Mouse (Mus musculus): Measurements from ENCODE around the gene Pde4a. TPM values are rescaled to one million over a fixed set of nuclear protein-coding genes. Genes with fewer than 3 reads are reported as not detected.

Gene Pde4a
- total and polyA plus RNA-seq, 3 experiments, result 1.7 to 7.6 (median 4.8) TPM

DNA sequence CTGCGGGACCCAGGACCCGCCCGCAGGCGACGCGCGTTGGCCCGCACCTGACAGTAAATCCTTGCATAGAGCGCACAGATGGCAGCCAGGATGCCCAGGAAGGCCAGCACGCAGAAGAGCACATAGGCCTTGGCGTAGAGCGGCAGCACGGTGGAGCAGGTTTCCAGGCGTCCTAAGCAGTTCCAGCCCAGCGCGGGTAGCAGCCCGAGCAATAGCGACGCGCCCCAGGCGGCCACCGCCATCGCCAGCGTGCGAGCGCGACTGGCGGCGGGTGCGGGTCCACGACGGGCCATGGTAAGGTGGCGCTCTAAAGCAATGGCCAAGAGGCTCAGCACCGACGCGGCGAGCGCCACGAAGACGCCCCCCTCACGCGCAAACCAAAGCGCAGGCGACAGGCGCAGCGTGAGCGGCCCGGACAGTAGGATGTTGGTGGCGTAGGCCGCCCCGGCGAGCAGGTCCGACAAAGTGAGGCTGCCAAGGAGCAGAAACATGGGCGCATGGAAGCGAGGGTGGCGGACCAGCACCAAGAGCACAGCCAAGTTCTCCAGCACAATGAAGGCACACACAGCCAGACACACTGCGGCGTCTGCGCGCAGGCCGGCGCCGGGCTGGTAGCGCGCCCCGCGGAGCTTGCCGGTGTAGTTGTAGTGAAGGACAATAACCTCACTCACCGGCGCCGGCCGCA, 79.1 kb downstream of the Pde4a start:
- Histone ChIP-seq H3K4me1 (ENCODE audit: control insufficient read depth in 1 of 2, insufficient read depth in 2 of 2) (peaks cover 1 to 9% of the 10 kb centered on the region in 2 experiments; a peak in 3 of 4 replicates), H3K79me2 (replicated peaks; ENCODE audit: control insufficient read depth, extremely low read depth, insufficient read depth, poor library complexity, severe bottlenecking) (no peaks in the 10 kb centered on the region), H3K9me3 (replicated peaks; ENCODE audit: low read length) (peaks cover 9% of the 10 kb centered on the region), H3K4me2 (ENCODE audit: insufficient read depth, low read depth, poor library complexity, severe bottlenecking) (no peak overlapping the region), H3K27ac (ENCODE audit: insufficient read depth, low read depth) (no peak overlapping the region), H3K36me3 (replicated peaks in 1 of 2; ENCODE audit: control insufficient read depth in 1 of 2, insufficient read depth in 1 of 2, low read length in 1 of 2) (no peaks in the 10 kb centered on the region), H3K4me3 (replicated peaks in 1 of 3; ENCODE audit: low read depth in 2 of 3, low read length in 2 of 3, poor library complexity in 1 of 3) (no peak overlapping the region), H3K27me3 (replicated peaks) (peaks cover 4% of the 10 kb centered on the region), H3K9ac (ENCODE audit: insufficient read depth, low read depth) (no peak overlapping the region)
- DNase-seq (ENCODE audit: extremely low read depth), result no peak
- in situ Hi-C loops (cut with MboI; ENCODE audit: low pct_ligation_motif_present, low pct_unique_long_range_greater_than_20kb, low sequenced_read_pairs), result no loop called here
- dilution Hi-C loops (cut with MboI; ENCODE audit: extremely low pct_ligation_motif_present, extremely low pct_unique_long_range_greater_than_20kb, low sequenced_read_pairs), result no loop called here
- no peak for TF ChIP-seq CTCF (conservative IDR thresholded peaks at IDR 0.05 in 1 of 2, IDR thresholded peaks at IDR 0.05 in 1 of 2; ENCODE audit: low read depth in 2 of 2, low read length in 2 of 2)
- no peak for TF ChIP-seq ZNF384 (IDR thresholded peaks at IDR 0.05; ENCODE audit: low read depth, low read length)
- TF ChIP-seq POLR2AphosphoS2 (IDR thresholded peaks at IDR 0.05; ENCODE audit: low read depth, low read length), result no peak

DNA sequence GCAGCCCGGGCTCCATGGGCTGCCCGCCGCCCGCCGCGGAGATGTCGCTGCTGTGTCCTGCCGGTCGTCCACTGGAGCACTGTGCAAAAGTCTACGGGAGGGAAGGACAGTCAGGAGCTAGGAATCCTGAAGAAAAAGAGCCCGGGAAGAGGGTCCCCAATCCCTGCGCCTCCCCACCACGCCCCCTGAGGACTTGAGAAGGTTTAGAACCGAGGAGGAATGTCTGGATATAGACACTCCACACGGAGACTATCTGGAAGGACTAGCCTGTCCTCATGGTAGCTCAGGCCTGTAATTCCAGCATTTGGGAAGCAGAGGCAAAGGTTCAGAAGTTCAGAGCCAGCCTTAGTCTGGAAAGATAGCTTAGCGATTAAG, 79.6 kb downstream of the Pde4a start:
- peaks cover 0 to 7% of the 10 kb centered on the region in 2 experiments; a peak in 2 of 4 replicates for H3K4me1 ChIP-seq (ENCODE audit: control insufficient read depth in 1 of 2, insufficient read depth in 2 of 2)
- peaks cover 4% of the 10 kb centered on the region for H3K27me3 ChIP-seq (replicated peaks)
- H3K9ac ChIP-seq (ENCODE audit: insufficient read depth, low read depth), result no peak overlapping the region
- dilution Hi-C loops (cut with MboI; ENCODE audit: extremely low pct_ligation_motif_present, extremely low pct_unique_long_range_greater_than_20kb, low sequenced_read_pairs) (no loop called here), in situ Hi-C loops (cut with MboI; ENCODE audit: low pct_ligation_motif_present, low pct_unique_long_range_greater_than_20kb, low sequenced_read_pairs) (no loop called here)
- no peaks in the 10 kb centered on the region for H3K36me3 ChIP-seq (replicated peaks in 1 of 2; ENCODE audit: control insufficient read depth in 1 of 2, insufficient read depth in 1 of 2, low read length in 1 of 2)
- DNase-seq (ENCODE audit: extremely low read depth), result no peak
- H3K27ac ChIP-seq (ENCODE audit: insufficient read depth, low read depth), result no peak overlapping the region
- no peak overlapping the region for H3K4me2 ChIP-seq (ENCODE audit: insufficient read depth, low read depth, poor library complexity, severe bottlenecking)
- no peak overlapping the region for H3K4me3 ChIP-seq (replicated peaks in 1 of 3; ENCODE audit: low read depth in 2 of 3, low read length in 2 of 3, poor library complexity in 1 of 3)
- no peaks in the 10 kb centered on the region for H3K79me2 ChIP-seq (replicated peaks; ENCODE audit: control insufficient read depth, extremely low read depth, insufficient read depth, poor library complexity, severe bottlenecking)
- peaks cover 9% of the 10 kb centered on the region for H3K9me3 ChIP-seq (replicated peaks; ENCODE audit: low read length)
- no peak for TF ChIP-seq CHD1 (IDR thresholded peaks at IDR 0.05; ENCODE audit: low read depth, low read length)
- no peak for TF ChIP-seq E2F4 (IDR thresholded peaks at IDR 0.05; ENCODE audit: insufficient replicate concordance, low read depth, low read length)

DNA sequence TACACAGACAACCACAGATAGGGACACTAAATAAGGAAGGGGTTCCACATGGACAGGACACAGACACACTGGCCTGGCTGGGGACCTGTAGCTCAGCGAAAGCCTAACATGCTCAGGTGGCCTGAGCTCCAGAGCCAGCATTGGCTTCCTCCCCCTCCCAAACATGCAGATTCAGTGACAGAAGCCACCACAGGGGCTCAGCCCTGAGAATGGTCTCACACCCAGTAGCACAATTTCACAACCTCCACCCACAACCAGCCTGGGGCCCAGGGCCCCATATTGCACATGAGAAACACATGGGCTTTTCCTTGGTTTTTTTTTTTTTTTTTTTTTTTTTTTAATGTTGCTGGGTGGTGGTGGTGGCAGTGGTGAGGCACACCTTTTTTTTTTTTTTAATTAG, 80.8 kb downstream of the Pde4a start:
- dilution Hi-C loops (cut with MboI; ENCODE audit: extremely low pct_ligation_motif_present, extremely low pct_unique_long_range_greater_than_20kb, low sequenced_read_pairs) (no loop called here), in situ Hi-C loops (cut with MboI; ENCODE audit: low pct_ligation_motif_present, low pct_unique_long_range_greater_than_20kb, low sequenced_read_pairs) (no loop called here)
- no peak overlapping the region for H3K4me3 ChIP-seq (replicated peaks in 1 of 3; ENCODE audit: low read depth in 2 of 3, low read length in 2 of 3, poor library complexity in 1 of 3)
- no peak overlapping the region for H3K4me2 ChIP-seq (ENCODE audit: insufficient read depth, low read depth, poor library complexity, severe bottlenecking)
- peaks cover 0 to 7% of the 10 kb centered on the region in 2 experiments; a peak in 2 of 4 replicates for H3K4me1 ChIP-seq (ENCODE audit: control insufficient read depth in 1 of 2, insufficient read depth in 2 of 2)
- H3K9me3 ChIP-seq (replicated peaks; ENCODE audit: low read length), result peaks cover 9% of the 10 kb centered on the region
- TF ChIP-seq NRF1 (IDR thresholded peaks at IDR 0.05; ENCODE audit: low read depth, low read length), result no peak
- 0 out of 2 replicates have a peak, but pooled peaks have one; percentile 30 for TF ChIP-seq ZNF384 (IDR thresholded peaks at IDR 0.05; ENCODE audit: low read depth, low read length)
- H3K9ac ChIP-seq (ENCODE audit: insufficient read depth, low read depth), result no peak overlapping the region
- H3K27me3 ChIP-seq (replicated peaks), result no peaks in the 10 kb centered on the region
- H3K36me3 ChIP-seq (replicated peaks in 1 of 2; ENCODE audit: control insufficient read depth in 1 of 2, insufficient read depth in 1 of 2, low read length in 1 of 2), result no peaks in the 10 kb centered on the region
- no peak overlapping the region for H3K27ac ChIP-seq (ENCODE audit: insufficient read depth, low read depth)
- H3K79me2 ChIP-seq (replicated peaks; ENCODE audit: control insufficient read depth, extremely low read depth, insufficient read depth, poor library complexity, severe bottlenecking), result no peaks in the 10 kb centered on the region
- DNase-seq (ENCODE audit: extremely low read depth), result no peak

Measured in CH12.LX (cell line).